Mouse (Mus musculus) adrenal gland, postnatal 36 days (tissue): ENCODE data around the gene Acbd3. TPM values are rescaled to one million over a fixed set of nuclear protein-coding genes. Genes with fewer than 3 reads are reported as not detected.

ENCODE experiments used
- DNase-seq, 2 experiments: peaks; one replicate each; pipeline ENCODE4 v3.0.0; 2021; ENCODE audit warnings: mixed read lengths in 1 of 2
- long read RNA-seq, 2 experiments: library from polyadenylated mRNA; stranded (forward); transcript quantifications; one replicate each; pipeline ENCODE4 v2.0.0; 2021; ENCODE audit warnings: borderline sequencing depth in 2 of 2
- total RNA-seq, 2 experiments: library from RNA; stranded (reverse); gene quantifications; 2 replicates each; pipeline ENCODE4 v1.2.3; 2021

Acbd3 gene
- 10 to 100 TPM; 48.6 to 54.3 TPM for total RNA-seq
- long read RNA-seq, experiment 1, transcript Acbd3-201 (8 exons, 3,471 nt): major isoform, 39 of 61 reads
- long read RNA-seq, experiment 1, partial matches to known transcripts: 12 of 61 reads
- long read RNA-seq, experiment 1, other reads (novel, unspliced or antisense): 10 of 61 reads
- long read RNA-seq, experiment 2, transcript Acbd3-201 (8 exons, 3,471 nt): major isoform, 21 of 22 reads
- long read RNA-seq, experiment 2, partial matches to known transcripts: 0 of 22 reads
- long read RNA-seq, experiment 2, other reads (novel, unspliced or antisense): 1 of 22 reads

DNA sequence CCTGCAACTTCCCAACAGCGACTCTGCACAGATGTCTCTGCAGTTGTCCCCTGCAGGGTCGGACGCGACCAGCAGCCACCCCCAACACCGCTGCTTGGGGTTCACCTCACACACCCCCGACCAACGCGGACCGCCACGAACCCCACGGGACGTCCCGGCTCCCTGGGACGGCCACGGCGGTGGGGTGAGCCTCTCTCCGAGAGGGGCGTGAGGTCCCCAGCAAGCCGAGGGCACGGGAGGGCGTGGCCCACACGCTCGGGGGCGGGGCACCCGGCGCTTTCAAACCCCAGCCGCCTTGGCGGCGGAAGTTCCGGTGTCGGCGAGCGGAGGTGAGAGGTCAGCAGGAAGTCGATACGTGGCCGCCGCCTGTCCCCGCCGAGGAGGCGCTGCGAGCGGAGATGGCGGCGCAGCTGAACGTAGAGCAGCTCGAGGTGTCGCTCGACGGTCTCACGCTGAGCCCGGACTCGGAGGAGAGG, at the start of gene Acbd3:
Gene Acbd3, plus strand, starts transcription at position 340 of the 476 bp plus-strand sequence.
- peak; percentile 96 for DNase-seq

DNA sequence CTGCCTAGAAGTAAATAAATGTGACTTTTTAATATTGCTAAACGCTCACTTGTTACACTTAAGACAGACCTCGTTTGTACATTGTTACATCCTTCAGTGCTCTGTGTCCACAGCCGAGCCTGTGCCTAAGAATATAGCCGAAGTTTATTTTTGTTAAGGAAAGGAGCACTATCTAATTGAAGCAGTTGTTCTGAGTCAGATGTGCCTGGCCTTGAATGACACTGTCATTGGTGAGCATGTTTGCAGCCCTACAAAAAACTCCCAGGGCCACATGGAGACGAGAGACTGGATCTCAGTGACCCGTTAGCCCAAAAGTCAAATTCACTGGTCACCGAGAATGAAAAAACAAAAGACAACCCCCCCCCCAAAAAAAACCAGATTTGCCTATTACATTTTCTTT, 34.6 kb upstream of the Acbd3 start:
- DNase-seq: peak; percentile 65

DNA sequence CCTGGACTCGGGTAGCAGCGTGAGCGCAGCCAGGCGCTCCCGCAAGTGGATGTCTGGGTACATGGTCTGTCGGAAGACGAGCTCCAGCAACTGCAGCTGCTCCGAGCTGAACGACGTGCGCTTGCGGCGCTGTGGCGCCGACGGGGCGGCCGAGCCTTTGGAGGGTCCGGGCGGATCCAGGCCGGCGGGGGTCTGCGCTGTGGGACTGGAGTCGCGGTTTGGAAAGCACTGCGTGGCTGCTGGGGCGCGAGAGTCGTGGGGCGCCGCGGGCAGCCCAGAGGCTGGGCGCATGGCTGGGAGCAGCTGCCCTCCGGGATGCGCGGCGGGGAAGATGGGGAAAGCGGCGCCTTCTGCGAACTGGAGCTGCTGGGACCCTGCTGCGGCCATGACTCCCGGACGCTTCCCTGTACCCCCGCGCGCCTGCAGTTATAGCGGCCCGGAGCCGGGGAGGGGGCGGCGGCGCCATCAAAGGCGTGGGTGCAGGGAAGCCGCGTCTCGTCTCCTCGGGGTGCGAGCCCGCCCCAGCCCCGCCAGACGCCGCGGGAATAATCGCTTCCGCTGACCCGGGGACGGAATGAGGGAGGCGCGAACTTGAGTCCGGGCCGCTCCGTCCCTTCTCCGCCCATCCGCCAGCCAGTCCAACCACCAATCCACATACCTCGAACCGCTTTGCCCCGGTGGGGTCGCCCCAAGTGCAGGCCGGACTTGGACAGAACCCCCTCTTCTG, 29.1 kb upstream of the Acbd3 start, which contains the start of gene Mixl1:
Gene Mixl1, minus strand, starts transcription at position 409 of the 727 bp plus-strand sequence.
- DNase-seq: peak; percentile 17 to 22

DNA sequence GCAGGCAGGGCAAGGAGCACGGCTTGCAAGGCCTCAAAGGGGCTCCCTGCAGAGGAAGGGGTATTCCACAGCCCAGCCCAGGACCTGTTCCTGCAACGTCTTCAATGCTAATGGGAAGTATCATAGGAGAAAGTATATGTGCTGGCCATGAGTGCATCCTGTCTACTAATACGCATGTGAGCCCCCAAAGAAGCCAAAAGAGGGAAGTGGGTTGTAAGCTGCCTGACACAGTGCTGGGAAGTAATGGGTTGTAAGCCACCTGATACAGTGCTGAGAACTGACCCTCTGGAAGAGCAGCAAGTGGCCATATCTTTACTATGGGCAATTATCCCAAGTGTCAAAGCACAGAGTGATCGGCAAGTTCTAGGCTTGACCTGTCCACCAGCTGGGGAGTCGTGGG, 27.8 kb upstream of the Acbd3 start:
- DNase-seq: no peak

DNA sequence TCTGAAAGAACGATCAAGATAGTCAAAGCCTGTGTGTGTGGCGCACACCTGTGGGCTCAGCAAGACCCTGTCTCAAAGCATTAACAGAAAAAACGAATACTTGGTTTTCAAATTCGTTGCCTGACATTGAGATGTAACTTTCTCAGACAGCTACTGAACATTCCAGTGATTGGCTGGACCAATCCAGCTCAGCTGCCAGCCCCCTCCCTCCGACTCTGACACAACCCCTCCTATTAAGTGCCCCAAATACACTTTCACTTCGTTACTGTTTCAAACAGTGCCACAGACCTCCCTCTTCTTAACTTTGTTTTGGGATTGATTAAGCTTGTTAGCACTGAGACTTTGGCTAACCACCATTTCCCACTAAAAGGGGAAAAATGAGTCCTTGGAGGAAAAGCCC, 22.4 kb upstream of the Acbd3 start:
- DNase-seq: peak; percentile 31 to 35

DNA sequence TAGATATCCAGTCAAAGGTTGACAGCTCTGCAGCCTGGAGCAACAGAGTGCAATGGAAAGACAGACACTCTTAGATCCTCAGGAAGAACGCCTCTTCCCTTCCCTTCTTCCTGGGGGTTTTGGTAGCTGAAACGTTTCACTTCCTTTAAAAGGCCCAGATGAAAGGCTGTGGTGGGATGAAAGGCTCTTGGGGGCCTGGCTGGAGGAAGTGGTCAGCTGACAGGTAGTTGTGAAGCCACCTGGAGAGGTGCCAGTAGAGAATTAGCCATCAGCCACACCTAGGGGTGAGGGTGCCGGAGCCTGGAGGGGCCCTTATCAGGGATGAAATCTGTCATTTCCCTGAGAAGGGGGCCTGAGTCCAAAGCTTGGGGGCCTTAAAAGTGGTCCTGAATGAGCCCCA, 18.5 kb upstream of the Acbd3 start:
- no peak for DNase-seq

DNA sequence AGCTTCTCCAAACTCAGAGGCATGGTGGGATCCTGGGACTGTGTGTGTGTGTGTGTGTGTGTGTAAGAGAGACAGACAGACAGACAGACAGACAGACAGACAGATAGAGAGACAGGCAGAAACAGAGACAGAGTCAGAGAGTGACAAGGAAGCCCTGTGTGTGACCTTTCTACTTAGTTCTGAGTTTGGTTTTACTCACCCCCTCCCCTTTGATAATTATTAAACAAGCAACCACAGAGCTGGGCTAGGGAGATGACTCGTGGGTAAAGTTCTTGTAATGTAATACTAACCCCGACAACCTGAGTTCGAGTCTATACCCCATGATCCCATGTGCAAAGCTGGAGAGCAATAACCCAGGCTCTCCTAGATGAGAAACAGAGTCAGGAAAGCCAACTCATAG, 18.0 kb upstream of the Acbd3 start:
- no peak for DNase-seq

DNA sequence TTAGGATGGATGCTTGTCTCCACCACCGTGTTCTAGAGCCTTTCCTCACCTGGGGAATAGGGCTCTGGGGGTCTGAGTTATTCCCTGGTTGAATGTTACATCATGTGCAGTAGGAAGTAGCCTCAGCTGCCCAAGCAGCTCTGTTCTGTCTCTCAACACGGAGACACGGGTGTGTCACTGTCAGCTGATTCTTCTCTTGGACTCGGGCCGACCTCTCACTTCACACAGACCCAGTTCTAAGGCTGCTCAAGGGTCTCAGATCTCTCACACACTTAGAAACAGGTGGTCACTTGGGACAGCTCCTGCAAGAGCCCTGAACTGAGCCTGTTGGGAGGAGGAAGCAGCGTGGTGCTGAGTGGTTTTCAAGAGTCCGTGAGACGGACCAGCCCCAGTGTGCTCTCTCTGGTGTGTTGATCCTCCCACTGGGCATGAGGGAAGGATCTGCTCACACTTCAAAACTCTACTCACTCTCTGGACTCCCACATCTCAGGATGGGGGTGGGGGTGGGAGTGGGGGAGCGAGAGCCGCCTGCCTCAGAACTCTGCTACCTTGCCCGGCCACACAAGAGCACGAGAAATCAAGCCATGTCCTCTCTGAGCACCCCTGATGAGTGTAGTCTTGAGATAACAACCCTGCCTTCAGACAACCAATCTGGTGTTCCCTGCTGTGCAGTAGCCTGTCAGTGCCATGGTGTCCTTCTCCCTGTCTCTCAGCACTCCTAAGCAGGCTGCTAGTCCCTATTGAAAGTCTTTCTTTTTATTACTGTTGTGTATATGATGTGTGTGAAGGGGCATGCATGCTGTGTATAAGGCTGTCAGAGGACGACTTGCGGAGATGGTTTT, 16.7 kb upstream of the Acbd3 start:
- DNase-seq: no peak

DNA sequence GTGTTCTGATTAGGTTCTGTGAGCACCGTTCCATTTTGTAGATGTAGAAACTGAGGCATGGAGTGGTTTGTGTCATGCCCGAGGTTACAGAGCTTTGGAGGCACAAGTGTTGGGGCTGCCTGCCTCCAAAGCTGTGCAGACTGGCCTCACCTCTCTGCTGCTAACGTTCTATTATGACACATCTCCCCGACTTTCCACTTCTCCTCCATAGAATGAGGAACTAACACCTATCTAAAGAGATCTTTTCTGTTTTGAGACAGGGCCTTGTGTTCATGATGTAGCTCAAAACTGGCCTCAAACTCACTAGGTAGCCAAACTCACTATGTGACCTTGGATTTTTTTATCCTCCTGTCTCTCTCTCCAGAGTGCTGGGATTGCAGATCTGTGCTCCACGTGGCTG, 7.1 kb upstream of the Acbd3 start:
- no peak for DNase-seq

DNA sequence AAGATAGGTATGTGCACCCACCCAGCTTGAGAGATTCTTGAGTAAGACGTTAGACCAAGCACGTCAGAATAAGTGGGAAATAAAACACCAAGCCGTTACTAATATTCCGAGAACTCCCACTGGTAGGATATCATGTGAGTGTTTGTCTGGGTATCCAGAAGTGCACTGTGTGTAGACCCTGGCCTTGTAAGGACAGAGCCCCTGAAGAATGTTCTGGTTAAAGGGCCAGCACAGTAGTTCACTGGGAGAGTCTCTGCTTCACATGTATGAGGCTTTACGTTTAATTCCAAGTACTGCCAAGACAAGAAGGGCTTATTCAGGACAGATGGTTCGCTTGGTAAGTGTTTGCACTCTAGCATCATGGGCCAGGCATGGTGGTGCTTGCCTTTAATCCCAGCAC, 6.4 kb upstream of the Acbd3 start:
- no peak for DNase-seq

DNA sequence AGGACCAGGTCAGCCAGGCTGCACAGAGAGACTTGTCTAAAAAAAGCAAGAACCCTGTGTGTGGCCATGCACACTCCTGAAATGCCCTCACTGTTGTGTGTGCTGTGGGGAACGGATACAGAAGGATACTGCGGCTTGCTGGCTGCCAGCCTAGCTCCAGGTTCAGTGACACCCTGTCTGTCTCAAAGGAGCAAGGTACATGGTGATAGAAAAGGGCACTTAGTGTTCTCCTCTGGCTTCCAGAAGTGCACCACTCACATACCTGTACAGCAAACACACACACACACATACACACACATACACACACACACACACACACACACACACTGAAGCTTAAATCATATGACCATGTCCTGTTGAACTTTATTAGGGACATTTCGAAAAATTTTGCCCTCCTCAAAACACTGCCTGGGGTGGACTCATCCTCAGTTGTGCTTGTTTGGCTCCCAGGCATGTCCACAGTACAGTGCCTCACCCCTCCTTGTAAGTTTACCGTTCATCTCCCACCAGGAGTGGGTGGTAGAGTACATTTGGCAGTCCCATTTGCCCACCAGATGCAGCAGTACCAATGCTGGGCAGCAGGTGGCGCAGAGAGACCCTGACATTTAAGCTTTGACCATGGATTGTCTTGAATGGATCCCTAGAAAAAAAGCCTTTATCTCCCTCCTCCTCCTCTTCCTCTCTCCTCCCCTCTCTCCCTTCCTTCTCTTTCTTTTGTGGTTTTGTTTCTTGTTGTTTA, 5.7 kb upstream of the Acbd3 start:
- peak; percentile 82 to 87 for DNase-seq

DNA sequence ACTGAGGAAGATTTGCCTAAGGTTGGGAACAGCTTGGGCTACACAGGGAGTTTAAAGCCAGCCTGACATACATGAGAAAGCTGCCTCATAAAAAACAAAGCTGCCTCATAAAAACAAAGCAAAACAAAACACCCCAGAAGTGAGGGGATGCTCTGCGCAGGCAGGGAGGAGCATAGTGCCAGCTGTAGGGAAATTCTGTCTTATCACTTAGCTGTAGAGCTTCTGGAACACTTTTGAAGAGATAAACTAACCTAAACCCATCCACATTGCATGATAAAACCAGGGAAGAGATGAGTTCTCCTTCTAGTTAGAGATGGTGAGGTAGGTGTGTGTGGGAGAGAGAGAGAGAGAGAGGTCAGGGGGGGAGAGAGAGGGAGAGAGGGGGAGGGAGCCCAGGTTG, 3.2 kb upstream of the Acbd3 start:
- DNase-seq: no peak

DNA sequence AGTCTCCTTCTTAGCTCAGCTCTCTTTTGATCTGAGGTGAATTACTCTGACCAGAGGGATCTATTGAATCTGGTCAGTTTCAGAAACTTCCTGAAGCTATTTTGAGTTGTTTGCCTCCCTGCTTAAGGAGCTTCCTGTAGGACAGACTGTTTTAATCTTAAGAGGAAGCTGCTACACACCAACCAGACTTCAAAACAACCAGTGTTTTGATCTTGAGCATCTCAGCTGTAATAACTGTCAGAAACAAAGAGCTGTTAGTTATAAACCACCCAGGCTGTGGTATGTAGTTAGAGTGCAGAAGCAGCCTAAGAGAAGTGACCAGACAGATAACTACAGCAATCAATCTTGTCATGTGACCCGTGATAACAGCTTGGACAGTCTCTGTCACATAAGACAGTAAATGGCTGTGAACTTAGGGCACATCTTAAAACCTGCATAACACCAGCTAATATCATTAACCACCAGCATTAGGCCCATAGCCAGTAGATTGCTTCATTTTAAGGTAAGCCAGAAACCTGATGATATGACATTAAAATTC, 2.1 kb upstream of the Acbd3 start:
- DNase-seq: no peak

DNA sequence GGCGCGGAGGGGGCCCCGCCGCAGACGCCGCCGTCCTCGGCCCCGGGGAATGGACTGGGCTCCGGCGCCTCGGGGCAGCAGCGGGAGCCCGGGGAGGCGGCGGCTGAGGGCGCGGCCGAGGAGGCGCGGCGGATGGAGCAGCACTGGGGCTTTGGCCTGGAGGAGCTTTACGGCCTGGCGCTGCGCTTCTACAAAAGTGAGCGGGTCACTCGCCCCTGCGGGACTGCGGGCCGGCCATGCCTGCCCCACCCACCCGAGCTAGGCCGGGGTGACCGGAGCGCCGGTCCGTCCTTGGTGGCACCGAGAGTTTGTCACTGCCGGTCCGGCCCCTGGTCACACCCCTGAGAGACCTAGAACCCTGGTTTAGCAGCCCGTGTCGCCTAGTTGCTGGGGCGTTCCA, 340 bp downstream of the Acbd3 start:
- peak; percentile 64 to 76 for DNase-seq

DNA sequence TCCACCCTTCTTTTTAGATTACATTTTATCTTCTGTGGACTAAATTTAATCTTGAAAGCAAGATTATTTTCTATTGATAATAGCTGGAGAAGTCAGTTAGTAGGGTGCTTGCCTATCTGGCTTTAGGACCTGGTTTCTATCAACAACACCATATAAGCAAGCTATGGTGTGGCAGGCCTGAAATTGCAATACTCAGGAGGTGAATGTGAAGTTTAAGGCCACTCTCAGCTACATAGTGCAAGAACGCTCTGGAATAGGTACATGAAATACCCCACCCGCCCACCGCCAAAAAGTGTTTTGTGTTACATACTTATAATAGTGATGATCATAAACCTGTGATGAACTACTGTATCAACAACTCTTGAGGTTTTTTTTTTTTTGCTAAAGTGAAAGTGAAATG, 3.4 kb downstream of the Acbd3 start:
- no peak for DNase-seq

DNA sequence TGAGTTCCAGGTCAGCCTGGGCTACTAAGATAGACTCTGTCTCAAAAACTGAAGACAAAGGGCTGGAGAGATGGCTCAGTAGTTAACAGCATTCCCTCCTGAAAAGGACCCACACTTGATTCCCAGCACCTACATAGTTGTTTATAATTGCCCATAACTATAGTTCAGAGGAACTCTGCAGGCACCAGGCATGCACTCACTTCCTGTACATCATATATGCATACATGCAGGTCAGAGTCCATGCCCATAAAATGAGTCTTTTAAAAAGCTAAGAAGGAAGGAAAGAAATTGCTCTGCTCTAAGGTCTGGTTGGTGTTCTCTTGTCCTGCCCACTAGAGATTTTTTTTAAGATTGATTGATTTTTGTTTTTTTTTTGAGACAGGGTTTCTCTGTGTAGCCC, 22.0 kb downstream of the Acbd3 start:
- DNase-seq: no peak

DNA sequence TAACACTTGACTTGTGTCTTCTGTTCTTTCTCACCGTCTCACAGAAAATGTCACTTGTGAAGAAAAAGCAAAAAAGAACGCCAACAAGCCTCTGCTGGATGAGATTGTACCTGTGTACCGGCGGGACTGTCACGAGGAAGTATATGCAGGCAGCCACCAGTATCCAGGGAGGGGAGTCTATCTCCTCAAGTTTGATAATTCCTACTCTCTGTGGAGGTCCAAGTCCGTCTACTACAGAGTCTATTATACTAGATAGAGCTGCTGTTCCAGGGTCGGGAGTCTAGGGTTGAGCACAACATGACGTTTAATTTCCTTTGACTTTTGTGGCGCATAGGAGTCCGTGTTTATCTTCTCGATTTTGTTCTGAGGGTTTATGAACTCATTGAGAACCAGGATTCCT, 26.3 kb downstream of the Acbd3 start:
- no peak for DNase-seq

DNA sequence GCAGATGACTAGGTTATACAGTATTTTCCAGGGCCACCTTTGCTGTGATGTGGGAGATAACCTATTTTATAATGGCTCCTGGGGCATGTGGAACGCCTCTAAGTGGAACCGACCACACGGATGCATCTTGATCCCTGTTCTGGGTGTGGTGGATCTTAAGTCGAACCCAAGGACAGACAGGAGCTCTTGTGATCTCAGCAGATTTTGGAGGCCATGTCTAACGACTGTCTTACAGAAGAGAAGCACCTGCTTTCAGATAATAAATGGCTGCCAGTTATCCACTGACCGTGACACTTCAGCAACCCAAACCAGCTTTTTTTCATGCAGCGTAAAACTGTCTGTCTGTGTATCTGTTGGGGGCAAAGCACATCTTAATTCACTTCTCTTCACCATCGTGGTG, 28.5 kb downstream of the Acbd3 start:
- no peak for DNase-seq

DNA sequence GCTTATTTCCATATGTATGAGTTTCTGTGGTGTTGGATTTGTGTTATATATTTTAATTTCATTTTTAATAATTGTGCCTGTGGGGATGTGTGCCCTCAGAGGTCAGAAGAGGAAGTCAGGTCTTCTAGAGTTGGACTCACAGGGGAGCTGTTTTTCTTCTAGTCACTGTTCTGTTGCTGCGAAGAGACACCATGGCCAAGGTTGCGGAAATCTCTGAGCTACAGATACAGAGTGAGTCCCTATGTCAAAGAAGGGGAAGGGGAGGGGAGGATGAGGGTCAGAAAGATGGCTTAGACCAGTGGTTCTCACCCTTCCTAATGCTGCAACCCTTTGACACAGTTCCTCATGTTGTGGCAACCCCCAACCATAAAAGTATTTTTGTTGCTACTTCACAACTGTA, 30.9 kb downstream of the Acbd3 start:
- DNase-seq: no peak

DNA sequence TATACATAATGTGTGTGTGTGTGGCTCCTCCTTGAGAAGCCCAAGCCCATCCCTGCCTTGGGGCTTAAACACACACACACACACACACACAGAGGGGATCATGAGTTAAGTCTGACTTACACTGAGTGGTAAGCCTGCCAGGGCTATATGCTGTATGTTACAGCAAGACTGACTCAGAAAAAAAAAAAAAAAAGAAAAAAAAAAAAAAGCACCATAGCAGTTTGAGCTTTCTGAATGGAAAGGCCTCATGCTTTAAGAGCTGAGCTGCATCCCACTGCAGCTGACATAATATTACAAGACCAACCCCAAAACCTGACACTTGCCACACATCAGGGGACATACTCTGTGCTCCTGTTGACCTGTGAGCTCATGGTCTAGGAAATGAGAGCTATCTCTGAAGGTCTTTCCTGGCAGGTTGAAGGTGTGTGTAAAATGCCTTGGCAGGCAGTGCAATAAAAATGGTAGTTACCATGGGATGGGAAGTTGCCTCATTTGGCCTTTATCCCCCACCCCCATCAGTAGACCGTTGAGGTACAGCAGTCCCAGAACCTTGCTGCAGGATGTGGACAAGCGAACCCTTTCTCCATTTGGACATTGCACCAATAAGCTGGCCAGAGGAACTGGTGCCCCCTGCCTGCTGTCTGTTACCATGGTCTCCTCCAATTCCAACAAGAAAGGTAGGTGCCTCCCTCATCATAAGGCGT, 31.6 kb downstream of the Acbd3 start:
- no peak for DNase-seq

DNA sequence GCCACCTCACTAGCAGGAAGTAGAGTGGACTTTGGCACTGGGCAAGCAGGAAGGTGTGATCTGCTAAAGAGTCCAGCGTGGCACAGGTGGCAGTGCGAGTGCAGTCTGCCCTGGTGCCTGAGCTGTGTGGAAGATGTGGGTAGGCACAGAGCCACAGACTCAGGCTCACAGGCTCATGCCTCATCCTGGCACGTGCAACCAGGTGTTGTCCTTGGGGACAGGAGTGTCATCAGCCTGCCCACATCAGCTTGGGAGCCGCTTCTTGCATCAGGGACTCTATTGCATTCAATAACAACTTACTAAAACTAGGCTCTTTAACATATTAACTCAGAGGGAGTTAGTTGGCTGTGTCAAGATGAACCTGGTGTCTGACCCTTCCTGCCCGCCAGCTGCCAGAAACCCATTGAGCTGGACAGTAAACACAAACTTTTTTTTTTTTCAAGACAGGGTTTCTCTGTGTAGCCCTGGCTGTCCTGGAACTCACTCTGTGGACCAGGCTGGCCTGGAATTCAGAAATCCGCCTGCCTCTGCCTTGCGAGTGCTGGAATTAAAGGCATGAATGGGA, 32.2 kb downstream of the Acbd3 start:
- DNase-seq: peak; percentile 52 to 61
